Mouse (Mus musculus) layer of hippocampus, adult 8-10 months (tissue): ENCODE results near the gene Gm5485. TPM values are rescaled to one million over a fixed set of nuclear protein-coding genes. Genes with fewer than 3 reads are reported as not detected.

Experiments
- DNase-seq, 2 experiments: peaks; one replicate each; pipeline ENCODE4 v3.0.0; 2022; ENCODE audit warnings: low spot score in 2 of 2
- total RNA-seq, 4 experiments: library from RNA; stranded (reverse); gene quantifications; 2 replicates each; pipeline ENCODE4 v1.2.4; 2022

The Gm5485 gene
- total RNA-seq, 4 experiments from 2014 or later, result not detected

DNA sequence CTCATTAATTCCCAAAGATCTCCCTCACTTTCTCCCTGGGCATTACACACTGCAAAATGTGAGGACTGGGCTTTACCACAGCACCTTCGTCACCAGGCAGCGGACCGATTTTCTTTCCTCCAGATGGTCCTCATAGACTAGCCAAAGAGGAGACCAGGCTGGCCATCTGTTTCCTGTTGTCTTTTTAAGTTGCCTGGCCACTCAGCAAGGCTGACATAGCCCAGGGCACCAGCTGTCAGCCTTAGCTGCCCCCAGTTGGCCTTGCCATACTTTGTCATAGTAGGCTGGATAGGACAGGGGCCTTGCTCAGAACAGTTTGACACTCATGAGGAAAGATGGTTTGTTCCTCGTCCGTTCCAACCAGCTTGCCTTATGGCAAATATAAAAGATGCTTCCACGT, 39.8 kb downstream of the Gm5485 start:
- no peak for DNase-seq

- no peak for DNase-seq
Measured at GRCm38 (mm10) chr16:48368096-48368495, 44.1 kb downstream of the Gm5485 start.

- no peak for DNase-seq
Measured at GRCm38 (mm10) chr16:48366801-48367200, 45.4 kb downstream of the Gm5485 start.

DNA sequence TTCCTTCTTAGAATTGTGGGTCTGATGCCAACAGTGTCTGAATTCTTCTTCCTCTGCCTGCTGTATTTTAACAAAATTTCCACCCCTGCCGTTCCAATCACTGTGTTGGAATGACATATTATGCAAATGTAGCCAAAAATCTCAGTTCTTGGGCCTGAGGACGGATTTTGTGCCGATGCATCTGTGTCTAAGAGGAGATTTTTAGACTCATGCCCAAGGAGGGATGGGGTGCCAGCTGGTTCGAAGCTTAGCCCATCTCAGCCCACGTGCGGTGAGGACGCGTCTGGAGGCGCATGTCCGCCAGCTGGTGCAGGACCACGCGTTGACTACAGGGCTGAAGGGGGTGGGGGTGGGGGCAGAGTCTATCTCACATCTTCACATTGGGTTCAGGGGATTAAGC, 51.3 kb downstream of the Gm5485 start:
- peak; percentile 43 to 71 for DNase-seq

DNA sequence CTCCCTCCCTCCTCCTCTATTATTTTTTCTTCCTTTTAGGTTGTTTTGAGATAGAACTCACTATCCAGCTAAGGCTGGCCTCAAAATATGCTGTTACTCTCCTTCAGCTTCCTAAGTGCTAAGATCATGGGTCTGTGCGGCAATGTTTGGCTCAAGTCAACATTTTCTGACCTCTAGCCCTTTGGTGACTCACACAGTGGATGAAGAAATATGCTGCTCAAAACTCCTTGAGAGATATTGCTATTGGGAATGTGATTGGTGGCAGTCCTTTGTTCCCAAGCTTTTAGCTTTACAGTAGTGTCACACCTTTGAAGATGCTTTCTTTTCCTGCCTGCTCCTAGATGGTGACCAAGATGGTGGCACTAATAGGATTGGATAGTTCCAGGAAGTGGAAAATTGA, 55.8 kb downstream of the Gm5485 start:
- no peak for DNase-seq

DNA sequence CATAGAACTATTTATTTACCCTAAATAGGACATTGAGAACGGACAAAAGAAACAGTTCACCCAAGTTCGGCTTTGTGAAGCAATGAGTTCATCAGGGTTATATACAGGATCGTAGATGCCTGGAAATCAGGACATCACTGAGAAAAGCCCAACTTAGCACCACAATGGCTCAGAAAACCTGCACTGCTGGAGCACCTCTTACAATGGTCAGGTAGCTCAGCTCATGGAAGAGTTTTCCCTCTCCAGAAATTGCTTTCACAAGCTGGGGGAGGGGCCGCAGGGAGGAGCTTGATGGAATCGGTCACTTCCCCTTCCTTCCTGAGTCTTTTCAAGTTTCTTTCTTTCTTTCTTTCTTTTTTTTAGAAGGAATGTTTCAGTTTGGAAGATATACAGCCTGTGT, 56.5 kb downstream of the Gm5485 start:
- DNase-seq, result no peak

Other genes starting within 250 kb of the Gm5485 start
- not detected for gene Dppa4, start 128.7 kb downstream of the Gm5485 start, total RNA-seq
- gene Dppa2, start 108.5 kb downstream of the Gm5485 start, total RNA-seq, result under 1 TPM in 2 of 4 experiments, not detected in 2; 0.17 to 0.23 TPM
- gene Morc1, start 18.8 kb upstream of the Gm5485 start, total RNA-seq, result under 1 TPM in 1 of 4 experiments, not detected in 3; 0.11 TPM